Mouse (Mus musculus): ENCODE data around the gene Gm10273. TPM values are rescaled to one million over a fixed set of nuclear protein-coding genes. Genes with fewer than 3 reads are reported as not detected.
"Not testable (repeated sequence)": the region's sequence is repeated elsewhere in the genome, so short reads cannot be mapped to it uniquely, and the experiment has no call there.

Gm10273 gene
- polyA plus RNA-seq, 1 experiment from 2014 or later = 12.5 TPM

DNA sequence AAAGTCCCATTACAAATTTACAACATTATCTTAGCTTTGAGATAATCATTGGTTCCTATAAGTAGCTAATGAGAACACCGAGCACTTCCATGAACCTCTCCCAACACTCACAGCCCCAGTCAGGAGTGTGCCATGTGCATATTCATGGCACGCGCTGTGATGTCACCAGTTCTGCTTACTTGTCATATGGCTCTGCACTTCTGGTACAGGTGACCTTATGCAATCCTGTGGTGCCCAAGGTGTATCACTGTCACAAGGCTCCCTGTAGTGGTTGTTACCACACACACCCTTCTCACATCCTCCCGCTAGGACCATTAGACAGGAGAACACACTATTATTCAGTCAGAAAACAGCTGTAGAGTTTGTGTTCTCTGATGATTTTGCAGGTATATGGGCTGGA is 28.7 kb upstream of the Gm10273 start:
- H3K4me2 ChIP-seq = no peak overlapping the region
- H3K27ac ChIP-seq (replicated peaks) = no peak overlapping the region
- peaks cover 84% of the 10 kb centered on the region for H3K36me3 ChIP-seq (replicated peaks)
- H3K4me1 ChIP-seq (replicated peaks) = peaks cover 16% of the 10 kb centered on the region
- no peak for ATAC-seq (ENCODE audit: insufficient read depth)
- no peak overlapping the region for H3K4me3 ChIP-seq (replicated peaks)
- 88% methylated on average over 4 of the region's 4 CpGs for WGBS (ENCODE audit: insufficient replicate concordance)
- no peaks in the 10 kb centered on the region for H3K27me3 ChIP-seq
- no peaks in the 10 kb centered on the region for H3K9me3 ChIP-seq (replicated peaks)
- no peak overlapping the region for H3K9ac ChIP-seq

DNA sequence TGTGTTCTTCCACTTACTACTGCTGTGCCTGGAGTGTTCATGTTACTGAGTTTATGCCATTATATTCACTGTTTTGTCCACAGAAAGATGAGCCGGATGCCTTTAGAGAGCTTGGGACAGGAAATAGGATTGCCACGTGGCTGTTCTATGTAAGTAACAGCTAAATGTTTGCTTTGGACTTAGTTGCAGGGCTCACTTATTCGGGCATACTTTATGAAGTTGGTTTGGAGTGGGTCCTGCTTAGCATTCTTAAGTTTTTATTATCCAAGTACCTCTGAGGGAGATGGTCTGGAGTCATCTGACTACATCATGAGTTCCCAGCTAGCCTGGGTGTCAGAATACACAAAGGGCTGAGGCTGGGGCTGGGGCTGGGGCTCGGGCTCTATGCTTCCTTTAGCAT is 28.2 kb upstream of the Gm10273 start:
- Histone ChIP-seq H3K27ac (replicated peaks) (no peak overlapping the region), H3K9ac (no peak overlapping the region), H3K4me2 (no peak overlapping the region), H3K36me3 (replicated peaks) (peaks cover 80% of the 10 kb centered on the region), H3K4me1 (replicated peaks) (peaks cover 16% of the 10 kb centered on the region), H3K9me3 (replicated peaks) (no peaks in the 10 kb centered on the region), H3K27me3 (no peaks in the 10 kb centered on the region), H3K4me3 (replicated peaks) (no peak overlapping the region)
- no peak for ATAC-seq (ENCODE audit: insufficient read depth)
- 76% methylated on average over 4 of the region's 4 CpGs for WGBS (ENCODE audit: insufficient replicate concordance)

DNA sequence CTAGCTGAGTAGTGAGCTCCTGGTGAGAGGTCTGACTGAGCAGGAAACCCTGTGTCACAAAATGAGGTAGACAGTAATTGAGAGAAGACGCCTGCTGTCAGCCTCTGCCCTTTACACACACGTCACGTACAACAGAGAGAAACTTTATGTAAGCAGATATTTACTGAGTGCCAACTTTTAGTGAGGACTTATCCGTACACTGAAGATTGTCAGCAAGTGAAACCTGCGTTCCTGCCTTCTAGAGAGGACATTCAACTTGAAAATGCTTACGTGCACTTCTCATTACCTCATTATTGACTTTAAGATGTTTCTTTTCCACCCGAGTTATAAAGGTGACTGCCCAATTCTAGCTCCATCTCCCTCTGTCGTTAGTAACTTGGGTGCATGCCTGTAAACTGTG is 26.7 kb upstream of the Gm10273 start:
- Histone ChIP-seq H3K9me3 (replicated peaks) (no peaks in the 10 kb centered on the region), H3K4me3 (replicated peaks) (no peak overlapping the region), H3K27ac (replicated peaks) (no peak overlapping the region), H3K36me3 (replicated peaks) (peaks cover 77% of the 10 kb centered on the region), H3K4me1 (replicated peaks) (peaks cover 8% of the 10 kb centered on the region), H3K9ac (no peak overlapping the region), H3K4me2 (no peak overlapping the region), H3K27me3 (no peaks in the 10 kb centered on the region)
- 76% methylated on average over 8 of the region's 8 CpGs for WGBS (ENCODE audit: insufficient replicate concordance)
- no peak for ATAC-seq (ENCODE audit: insufficient read depth)

DNA sequence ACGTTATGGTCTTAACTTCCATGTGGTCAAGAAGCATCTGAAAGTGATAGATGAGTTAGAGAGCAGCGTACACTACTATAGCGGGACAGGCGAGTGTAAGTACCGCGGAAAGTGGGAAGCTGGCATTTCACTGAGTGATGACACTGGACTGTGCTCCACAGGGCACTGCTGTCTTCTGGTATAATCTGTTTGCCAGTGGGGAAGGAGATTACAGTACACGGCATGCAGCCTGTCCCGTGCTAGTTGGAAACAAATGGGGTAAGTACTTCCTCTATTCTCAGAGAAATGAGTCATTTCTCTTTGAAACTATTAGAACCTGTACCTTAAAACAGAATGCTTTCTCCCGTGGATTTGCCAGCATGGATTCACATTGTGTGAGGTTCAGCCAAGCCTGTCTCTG is 26.0 kb upstream of the Gm10273 start:
- Histone ChIP-seq H3K36me3 (replicated peaks) (peaks cover 75% of the 10 kb centered on the region), H3K4me1 (replicated peaks) (peaks cover 8% of the 10 kb centered on the region), H3K4me2 (no peak overlapping the region), H3K9me3 (replicated peaks) (no peaks in the 10 kb centered on the region), H3K4me3 (replicated peaks) (no peak overlapping the region), H3K27ac (replicated peaks) (no peak overlapping the region), H3K27me3 (no peaks in the 10 kb centered on the region), H3K9ac (no peak overlapping the region)
- WGBS (ENCODE audit: insufficient replicate concordance) = 75% methylated on average over 9 of the region's 9 CpGs
- ATAC-seq (ENCODE audit: insufficient read depth) = no peak

DNA sequence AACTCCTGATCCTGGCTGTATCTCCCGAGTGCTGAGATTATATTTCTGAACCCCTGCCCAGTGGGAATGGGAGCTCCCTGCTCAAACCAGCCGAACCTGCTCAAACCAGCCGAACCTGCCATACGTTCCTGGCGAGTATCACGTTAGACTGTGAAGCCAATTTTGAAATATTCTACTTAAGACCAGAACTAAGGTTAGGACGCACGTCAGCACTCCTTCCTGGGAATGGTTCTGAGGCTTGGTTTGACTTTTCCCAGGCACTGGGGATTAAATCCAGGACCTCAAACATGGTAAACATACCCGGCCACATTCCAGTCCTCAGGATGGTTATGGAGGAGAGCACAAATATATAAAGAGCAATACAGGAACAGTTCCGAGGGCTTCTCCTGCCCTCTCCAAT is 17.5 kb upstream of the Gm10273 start:
- H3K27me3 ChIP-seq = no peaks in the 10 kb centered on the region
- peaks cover 12% of the 10 kb centered on the region for H3K36me3 ChIP-seq (replicated peaks)
- no peak for ATAC-seq (ENCODE audit: insufficient read depth)
- H3K4me2 ChIP-seq = no peak overlapping the region
- WGBS (ENCODE audit: insufficient replicate concordance) = 75% methylated on average over 10 of the region's 10 CpGs
- H3K9me3 ChIP-seq (replicated peaks) = no peaks in the 10 kb centered on the region
- H3K27ac ChIP-seq (replicated peaks) = no peak overlapping the region
- H3K4me3 ChIP-seq (replicated peaks) = no peak overlapping the region
- peaks cover 17% of the 10 kb centered on the region for H3K4me1 ChIP-seq (replicated peaks)
- no peak overlapping the region for H3K9ac ChIP-seq

DNA sequence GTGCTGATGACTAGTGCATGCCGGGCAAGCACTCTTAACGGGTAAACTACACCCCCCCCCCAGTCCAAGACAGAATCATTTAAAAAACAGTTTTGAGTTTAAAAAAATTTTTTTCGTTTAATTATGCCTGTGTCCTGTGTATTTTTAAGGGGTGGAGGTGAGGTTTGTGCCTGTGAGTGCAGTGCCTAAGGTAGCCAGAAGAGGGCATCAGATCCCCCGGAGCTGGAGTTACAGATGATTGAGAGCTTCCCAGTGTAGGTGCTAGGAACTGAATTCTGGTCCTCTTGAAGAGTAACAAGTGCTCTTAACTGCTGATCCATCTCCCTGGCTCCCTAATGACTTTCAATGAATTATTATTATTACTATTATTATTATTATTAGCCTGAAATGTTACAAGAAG is 16.7 kb upstream of the Gm10273 start:
- Histone ChIP-seq H3K27me3 (no peaks in the 10 kb centered on the region), H3K4me2 (no peak overlapping the region), H3K9me3 (replicated peaks) (no peaks in the 10 kb centered on the region), H3K4me1 (replicated peaks) (peaks cover 17% of the 10 kb centered on the region), H3K36me3 (replicated peaks) (peaks cover 7% of the 10 kb centered on the region), H3K9ac (no peak overlapping the region), H3K27ac (replicated peaks) (no peak overlapping the region), H3K4me3 (replicated peaks) (no peak overlapping the region)
- 75% methylated on average over 4 of the region's 4 CpGs for WGBS (ENCODE audit: insufficient replicate concordance)
- ATAC-seq (ENCODE audit: insufficient read depth) = no peak

DNA sequence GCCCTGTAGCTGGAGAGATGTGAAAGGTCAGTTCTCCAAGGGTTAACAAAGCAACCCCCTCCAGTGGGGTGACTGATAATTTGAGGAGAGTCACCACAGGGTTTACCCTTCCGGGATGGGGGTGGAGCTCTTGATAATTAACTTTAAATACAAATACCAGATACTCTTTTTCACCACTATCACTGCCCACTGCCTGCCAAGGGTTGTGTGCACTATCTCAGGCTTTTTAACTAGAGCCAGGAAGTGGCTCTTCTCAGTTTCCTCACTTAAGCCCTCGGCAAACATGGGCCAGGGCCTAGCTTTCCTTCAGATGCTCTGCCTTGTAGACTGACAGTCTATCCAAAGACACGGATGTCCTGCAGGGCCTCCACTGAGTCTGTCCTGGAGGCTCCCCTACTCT is 15.5 kb upstream of the Gm10273 start:
- H3K9me3 ChIP-seq (replicated peaks) = no peaks in the 10 kb centered on the region
- no peaks in the 10 kb centered on the region for H3K27me3 ChIP-seq
- H3K36me3 ChIP-seq (replicated peaks) = no peaks in the 10 kb centered on the region
- no peak overlapping the region for H3K9ac ChIP-seq
- H3K4me1 ChIP-seq (replicated peaks) = peaks cover 17% of the 10 kb centered on the region
- ATAC-seq (ENCODE audit: insufficient read depth) = peak; percentile 22
- H3K27ac ChIP-seq (replicated peaks) = peak overlapping the region; percentile 54
- peak overlapping the region; percentile 13; the same call in 1 of the 2 replicates for H3K4me2 ChIP-seq
- WGBS (ENCODE audit: insufficient replicate concordance) = 19% methylated on average over 3 of the region's 3 CpGs
- H3K4me3 ChIP-seq (replicated peaks) = no peak overlapping the region

DNA sequence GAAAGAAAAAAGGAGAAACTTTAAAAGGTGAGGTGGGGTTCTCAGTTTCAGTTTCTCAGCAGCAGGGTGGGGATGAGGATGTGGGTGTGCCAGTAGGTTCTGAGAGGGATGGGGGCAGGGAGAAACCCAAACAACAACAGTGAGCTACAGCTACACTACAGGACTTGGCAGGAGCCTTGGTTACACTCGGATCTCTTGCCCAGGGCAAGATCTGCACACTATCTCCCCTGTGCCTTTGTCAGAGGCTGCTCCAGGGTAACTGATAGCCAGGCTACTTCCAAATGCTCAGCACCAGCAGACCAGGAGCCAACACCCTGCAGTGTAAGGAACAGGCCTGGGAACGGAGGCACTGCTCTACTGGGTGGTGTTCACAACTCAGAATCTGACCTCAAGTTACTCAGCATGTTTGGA is 15.0 kb upstream of the Gm10273 start:
- WGBS (ENCODE audit: insufficient replicate concordance) = 37% methylated on average over 2 of the region's 2 CpGs

DNA sequence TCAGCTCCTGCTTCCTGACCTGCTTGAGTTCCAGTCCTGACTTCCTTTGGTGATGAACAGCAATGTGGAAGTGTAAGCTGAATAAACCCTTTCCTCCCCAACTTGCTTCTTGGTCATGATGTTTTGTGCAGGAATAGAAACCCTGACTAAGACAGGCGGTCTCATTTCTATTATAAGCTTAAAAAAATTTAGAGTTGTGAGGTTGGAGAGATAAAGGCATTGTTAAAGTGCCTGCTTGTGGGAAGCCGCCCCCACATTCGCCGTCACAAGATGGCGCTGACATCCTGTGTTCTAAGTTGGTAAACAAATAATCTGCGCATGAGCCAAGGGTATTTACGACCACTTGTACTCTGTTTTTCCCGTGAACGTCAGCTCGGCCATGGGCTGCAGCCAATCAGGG is 13.9 kb upstream of the Gm10273 start:
- H3K4me3 ChIP-seq (replicated peaks); H3K27me3 ChIP-seq; H3K27ac ChIP-seq (replicated peaks); H3K9me3 ChIP-seq (replicated peaks); H3K36me3 ChIP-seq (replicated peaks); H3K9ac ChIP-seq; H3K4me2 ChIP-seq: not testable (repeated sequence)
- ATAC-seq (ENCODE audit: insufficient read depth) = 0 out of 2 replicates have a peak, but pooled peaks have one; percentile 15
- 84% methylated on average over 7 of the region's 10 CpGs for WGBS (ENCODE audit: insufficient replicate concordance)
- peaks cover 17% of the 10 kb centered on the region for H3K4me1 ChIP-seq (replicated peaks)

More for the DNA sequence above, 15.0 kb upstream of the Gm10273 start:
- no peaks in the 10 kb centered on the region for H3K9me3 ChIP-seq (replicated peaks)
- no peaks in the 10 kb centered on the region for H3K36me3 ChIP-seq (replicated peaks)
- peak overlapping the region; percentile 54 for H3K27ac ChIP-seq (replicated peaks)
- H3K9ac ChIP-seq = no peak overlapping the region
- ATAC-seq (ENCODE audit: insufficient read depth) = peak; percentile 70
- peaks cover 17% of the 10 kb centered on the region for H3K4me1 ChIP-seq (replicated peaks)
- no peak overlapping the region for H3K4me3 ChIP-seq (replicated peaks)
- H3K27me3 ChIP-seq = no peaks in the 10 kb centered on the region
- H3K4me2 ChIP-seq = peak overlapping the region; percentile 13; the same call in 1 of the 2 replicates

DNA sequence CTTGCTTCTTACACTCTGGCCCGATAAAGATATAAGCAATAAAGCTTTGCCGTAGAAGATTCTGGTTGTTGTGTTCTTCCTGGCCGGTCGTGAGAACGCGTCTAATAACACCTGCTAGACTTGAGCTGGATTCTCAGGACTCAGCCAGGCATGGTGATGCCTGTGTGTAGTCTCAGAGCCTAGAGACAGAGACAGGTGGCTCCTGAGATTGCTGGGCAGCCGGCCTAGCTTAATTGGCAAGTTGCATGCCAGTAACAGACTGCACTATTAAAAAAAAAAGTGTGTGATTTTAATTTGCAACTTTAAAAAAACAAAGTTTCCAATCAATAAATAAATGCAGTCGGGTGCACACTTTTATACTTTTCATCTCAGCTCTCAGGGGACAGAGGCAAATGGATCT is 8.5 kb upstream of the Gm10273 start:
- H3K27me3 ChIP-seq = no peaks in the 10 kb centered on the region
- no peak overlapping the region for H3K9ac ChIP-seq
- WGBS (ENCODE audit: insufficient replicate concordance) = 81% methylated on average over 8 of the region's 8 CpGs
- ATAC-seq (ENCODE audit: insufficient read depth) = no peak
- no peak overlapping the region for H3K4me2 ChIP-seq
- H3K4me3 ChIP-seq (replicated peaks) = no peak overlapping the region
- no peaks in the 10 kb centered on the region for H3K9me3 ChIP-seq (replicated peaks)
- no peaks in the 10 kb centered on the region for H3K36me3 ChIP-seq (replicated peaks)
- H3K27ac ChIP-seq (replicated peaks) = no peak overlapping the region
- H3K4me1 ChIP-seq (replicated peaks) = no peaks in the 10 kb centered on the region

DNA sequence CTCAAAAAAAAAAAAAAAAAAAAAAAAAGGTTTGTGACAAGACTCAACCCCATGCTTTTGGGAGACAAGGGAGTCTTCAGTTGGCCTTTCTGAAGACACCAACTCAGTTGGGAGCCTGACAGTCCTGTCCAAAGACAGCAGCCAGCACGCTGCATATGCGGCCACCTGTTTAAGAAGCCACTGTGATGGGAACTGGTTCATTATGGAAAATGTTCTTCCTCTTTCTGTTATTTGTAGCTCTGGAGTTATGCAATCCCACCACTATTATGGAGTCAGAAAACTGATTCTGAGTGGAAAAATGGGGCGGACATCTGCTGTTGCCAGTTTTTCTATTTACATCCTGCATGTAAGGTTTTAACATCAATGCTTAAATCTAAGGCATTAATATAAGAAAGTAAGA is 5.8 kb upstream of the Gm10273 start:
- Histone ChIP-seq H3K27me3 (no peaks in the 10 kb centered on the region), H3K36me3 (replicated peaks) (no peaks in the 10 kb centered on the region), H3K4me2 (no peak overlapping the region), H3K4me1 (replicated peaks) (no peaks in the 10 kb centered on the region), H3K4me3 (replicated peaks) (no peak overlapping the region), H3K9ac (no peak overlapping the region), H3K9me3 (replicated peaks) (no peaks in the 10 kb centered on the region), H3K27ac (replicated peaks) (no peak overlapping the region)
- 75% methylated on average over 3 of the region's 3 CpGs for WGBS (ENCODE audit: insufficient replicate concordance)
- ATAC-seq (ENCODE audit: insufficient read depth) = no peak

DNA sequence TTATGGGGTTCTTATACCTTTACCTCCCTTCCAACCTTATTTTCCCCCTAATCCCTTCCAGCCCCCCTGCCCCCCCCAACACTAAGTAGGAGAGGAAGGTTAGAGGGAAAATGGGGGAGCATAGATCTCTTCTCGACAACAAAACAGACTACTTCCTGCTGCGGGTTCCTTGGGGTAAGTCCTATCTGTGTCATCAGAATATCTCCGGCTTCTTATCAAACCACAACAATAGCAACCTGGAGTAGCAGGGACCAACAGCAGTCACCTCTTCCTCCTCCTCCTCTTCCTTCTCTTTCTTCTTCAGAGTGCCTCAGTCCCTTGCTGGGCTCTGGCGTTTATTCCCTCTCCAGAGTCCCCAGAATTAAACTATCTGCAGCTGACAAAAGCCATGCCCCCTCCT is 3.5 kb upstream of the Gm10273 start:
- H3K9ac ChIP-seq = no peak overlapping the region
- ATAC-seq (ENCODE audit: insufficient read depth) = no peak
- H3K36me3 ChIP-seq (replicated peaks) = no peaks in the 10 kb centered on the region
- H3K9me3 ChIP-seq (replicated peaks) = no peaks in the 10 kb centered on the region
- no peak overlapping the region for H3K4me2 ChIP-seq
- no peaks in the 10 kb centered on the region for H3K4me1 ChIP-seq (replicated peaks)
- H3K4me3 ChIP-seq (replicated peaks) = no peak overlapping the region
- 9% methylated on average over 4 of the region's 4 CpGs for WGBS (ENCODE audit: insufficient replicate concordance)
- H3K27ac ChIP-seq (replicated peaks) = no peak overlapping the region
- no peaks in the 10 kb centered on the region for H3K27me3 ChIP-seq

Measured in liver, embryonic 15.5 days (tissue).